Mouse (Mus musculus): ENCODE data around the gene Adamts12.

GRCm38 (mm10) chr15:11380616-11381015 is 316.0 kb downstream of the Adamts12 start:
- no peak for TF ChIP-seq MXI1 (IDR thresholded peaks at IDR 0.05; ENCODE audit: low read depth, low read length)
- no peak for TF ChIP-seq POLR2A (IDR thresholded peaks at IDR 0.05; ENCODE audit: control insufficient read depth in 1 of 2, insufficient read depth in 1 of 2, low read depth in 1 of 2, low read length in 2 of 2, poor library complexity in 1 of 2)
- TF ChIP-seq CTCF (IDR thresholded peaks at IDR 0.05 in 2 of 3, conservative IDR thresholded peaks at IDR 0.05 in 1 of 3; ENCODE audit: control insufficient read depth in 1 of 3, insufficient read depth in 1 of 3, low read depth in 2 of 3, low read length in 3 of 3, poor library complexity in 1 of 3, severe bottlenecking in 1 of 3) = no peak
- no peak for TF ChIP-seq USF1 (IDR thresholded peaks at IDR 0.05; ENCODE audit: low read depth, low read length)

All from MEL (cell line).